Mouse (Mus musculus) forebrain, postnatal 0 days (tissue): ENCODE results near the gene Tango6. TPM values are rescaled to one million over a fixed set of nuclear protein-coding genes. Genes with fewer than 3 reads are reported as not detected.

Experiments
- ATAC-seq: fragments of 200-750 bp; cut with Nextera tagmentation; 2 replicates; pipeline ENCODE4 v1.8.0; 2017; ENCODE audit warnings: mild to moderate bottlenecking, moderate library complexity
- DNase-seq: peaks from one replicate; pipeline ENCODE4 v3.0.0-alpha.2; 2015
- H3K27ac ChIP-seq: fragments of 300-500 bp; sonication (generic); 2 replicates; pipeline ENCODE4 v1.5.1; 2014; ENCODE audit warnings: low read depth, mild to moderate bottlenecking, antibody characterized with exemption, low read length, moderate library complexity, mixed read lengths
- H3K27me3 ChIP-seq: fragments of 300-500 bp; sonication (generic); 2 replicates; pipeline ENCODE4 v1.6.1; 2014; ENCODE audit warnings: mild to moderate bottlenecking, low read length, mixed read lengths; ENCODE audit not compliant: insufficient read depth
- H3K36me3 ChIP-seq: fragments of 300-500 bp; sonication (generic); 2 replicates; pipeline ENCODE4 v1.6.1; 2014; ENCODE audit warnings: mild to moderate bottlenecking, moderate library complexity; ENCODE audit not compliant: insufficient read depth
- H3K4me1 ChIP-seq: fragments of 300-500 bp; sonication (generic); 2 replicates; pipeline ENCODE4 v1.6.1; 2014; ENCODE audit warnings: antibody characterized with exemption; ENCODE audit not compliant: insufficient read depth
- H3K4me2 ChIP-seq: fragments of 300-500 bp; sonication (generic); 2 replicates; pipeline ENCODE4 v1.6.1; 2014; ENCODE audit warnings: low read depth, mild to moderate bottlenecking, moderate library complexity
- H3K4me3 ChIP-seq: fragments of 300-500 bp; sonication (generic); 2 replicates; pipeline ENCODE4 v1.5.1; 2014; ENCODE audit warnings: low read depth, low read length, mixed read lengths
- H3K9ac ChIP-seq: fragments of 300-500 bp; sonication (generic); 2 replicates; pipeline ENCODE4 v1.6.1; 2014; ENCODE audit warnings: mild to moderate bottlenecking
- H3K9me3 ChIP-seq: fragments of 300-500 bp; sonication (generic); 2 replicates; pipeline ENCODE4 v1.6.1; 2016; ENCODE audit warnings: low read length
- CTCF ChIP-seq: sonication (generic); IDR thresholded peaks from 2 replicates; pipeline ENCODE4 v1.5.1; 2016; ENCODE audit warnings: antibody characterized with exemption, control low read depth, low read depth
- WGBS: fragments of 180-500 bp; shearing (Covaris S2); extraction: QIAGEN DNeasy Blood & Tissue Kit; methylation state at CpG from one replicate; pipeline ENCODE4 v1.1.7; 2014; 5-methylcytosine and 5-hydroxymethylcytosine counted together
- polyA plus RNA-seq: library from polyadenylated mRNA; unstranded; fragments of >200 nt; fragmentation: Nextera tagmentation; extraction: Ambion mirVana; gene quantifications from 2 replicates; pipeline ENCODE4 v1.2.1, GENCODE M21; 2015
- total RNA-seq: library from RNA; depleted of rRNA; stranded (reverse); fragments of >200 nt; gene quantifications from 2 replicates; pipeline ENCODE4 v1.2.3, GENCODE M21; 2014

Gene Tango6
- total and polyA plus RNA-seq, 2 experiments from 2014 or later, result 3.8 to 7.5 TPM

DNA sequence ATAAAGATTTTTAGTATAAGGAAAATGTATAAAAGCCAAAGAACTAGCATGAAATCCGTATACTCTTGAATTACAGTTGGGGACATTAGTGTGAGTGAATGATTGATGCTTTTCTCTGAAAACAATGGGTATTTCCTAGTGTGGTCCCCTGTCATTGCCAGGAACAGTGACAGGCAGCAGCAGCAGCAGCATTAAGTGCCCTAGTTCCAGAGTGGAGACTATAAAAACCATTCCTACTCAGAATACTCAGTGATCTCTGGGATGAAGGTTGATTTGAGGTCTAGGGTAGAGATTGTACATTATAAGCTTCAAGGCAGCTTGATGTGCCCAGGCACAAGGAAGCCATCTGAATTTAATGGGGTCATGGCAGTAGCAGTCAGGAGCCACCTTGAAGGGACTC, 45.0 kb downstream of the Tango6 start:
- Histone ChIP-seq H3K4me1 (no peaks in the 10 kb centered on the region), H3K4me3 (no peak overlapping the region), H3K9ac (no peak overlapping the region), H3K4me2 (no peak overlapping the region), H3K36me3 (no peaks in the 10 kb centered on the region), H3K27ac (peak overlapping the region; percentile 24; the same call in 1 of the 2 replicates), H3K27me3 (no peaks in the 10 kb centered on the region), H3K9me3 (no peaks in the 10 kb centered on the region)
- TF ChIP-seq CTCF, result no peak
- 18% methylated on average over 1 of the region's 1 CpGs for WGBS
- ATAC-seq, result no peak; the same call in 1 of the 2 replicates
- DNase-seq, result no peak

DNA sequence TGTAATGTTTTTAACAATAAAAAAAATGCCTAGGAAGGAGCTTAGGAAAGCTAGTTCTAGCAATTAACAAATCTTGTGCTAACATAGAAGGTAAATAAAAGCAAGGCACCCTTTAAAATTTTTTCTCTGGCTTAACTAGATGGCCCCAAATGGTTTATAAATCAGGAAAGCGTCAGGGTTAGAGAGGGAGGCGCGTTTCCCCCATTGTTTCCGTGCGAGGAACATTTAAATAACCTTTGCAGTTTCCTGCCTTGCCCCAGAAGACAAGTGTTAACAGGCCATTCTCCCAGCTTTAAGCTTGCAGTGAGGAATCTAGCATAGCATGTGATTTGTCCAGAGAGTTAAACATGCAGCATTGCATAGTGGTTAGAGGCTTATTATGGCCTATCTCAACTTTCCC, 50.1 kb downstream of the Tango6 start:
- Histone ChIP-seq H3K36me3 (peaks cover 6% of the 10 kb centered on the region; the same call in 1 of the 2 replicates), H3K9me3 (no peaks in the 10 kb centered on the region), H3K27ac (no peak overlapping the region), H3K27me3 (no peaks in the 10 kb centered on the region), H3K9ac (no peak overlapping the region), H3K4me2 (no peak overlapping the region), H3K4me3 (no peak overlapping the region), H3K4me1 (no peaks in the 10 kb centered on the region)
- WGBS, result 48% methylated on average over 5 of the region's 5 CpGs
- TF ChIP-seq CTCF, result no peak
- ATAC-seq (no peak), DNase-seq (no peak)

DNA sequence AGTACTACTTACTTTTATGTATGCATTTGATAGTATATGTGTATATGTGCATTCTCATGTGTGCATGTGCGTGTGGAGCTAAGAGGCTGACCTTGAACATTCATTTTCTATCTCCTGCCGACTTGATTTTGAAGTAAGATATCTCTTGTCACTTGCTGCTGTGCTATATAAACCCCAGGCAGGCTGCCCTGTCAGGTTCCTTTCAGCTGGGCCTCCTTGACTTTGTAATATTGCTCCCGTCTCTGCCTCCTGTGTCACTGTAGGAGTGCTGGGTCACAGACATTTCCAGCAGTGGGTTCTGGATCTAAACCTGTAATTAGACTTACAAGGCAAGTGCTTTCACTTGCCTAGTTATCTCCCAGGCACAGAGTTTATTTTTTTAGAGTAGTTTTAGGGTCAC, 50.8 kb downstream of the Tango6 start:
- no peak overlapping the region for H3K27ac ChIP-seq
- ATAC-seq (no peak), DNase-seq (no peak)
- H3K36me3 ChIP-seq, result peaks cover 6% of the 10 kb centered on the region; the same call in 1 of the 2 replicates
- WGBS, result 75% methylated on average over 3 of the region's 3 CpGs
- no peaks in the 10 kb centered on the region for H3K27me3 ChIP-seq
- no peaks in the 10 kb centered on the region for H3K4me1 ChIP-seq
- H3K4me3 ChIP-seq, result no peak overlapping the region
- no peak for TF ChIP-seq CTCF
- H3K9ac ChIP-seq, result no peak overlapping the region
- H3K4me2 ChIP-seq, result no peak overlapping the region
- no peaks in the 10 kb centered on the region for H3K9me3 ChIP-seq

DNA sequence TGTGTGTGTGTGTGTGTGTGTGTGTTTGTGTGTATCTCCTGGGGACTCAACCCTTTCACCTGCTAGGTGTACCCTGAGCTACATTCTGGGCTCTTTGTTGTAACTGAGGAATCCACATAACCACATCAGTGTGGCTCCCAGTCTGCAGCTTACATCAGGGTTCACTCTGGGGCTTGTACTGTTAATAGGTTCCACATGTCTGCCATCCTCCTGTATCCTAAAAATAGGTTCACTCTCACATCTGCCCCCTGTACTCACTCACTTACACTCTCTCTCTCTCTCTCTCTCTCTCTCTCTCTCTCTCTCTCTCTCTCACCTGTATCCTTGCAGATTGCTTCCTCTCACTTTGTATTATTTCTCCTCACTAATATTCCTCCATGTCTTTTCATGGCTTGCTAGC, 51.4 kb downstream of the Tango6 start:
- no peak for ATAC-seq
- Histone ChIP-seq H3K4me2 (no peak overlapping the region), H3K4me1 (no peaks in the 10 kb centered on the region), H3K36me3 (peaks cover 6% of the 10 kb centered on the region; the same call in 1 of the 2 replicates), H3K9ac (no peak overlapping the region), H3K4me3 (no peak overlapping the region), H3K27me3 (no peaks in the 10 kb centered on the region), H3K27ac (no peak overlapping the region), H3K9me3 (no peaks in the 10 kb centered on the region)
- no peak for TF ChIP-seq CTCF
- DNase-seq, result no peak

DNA sequence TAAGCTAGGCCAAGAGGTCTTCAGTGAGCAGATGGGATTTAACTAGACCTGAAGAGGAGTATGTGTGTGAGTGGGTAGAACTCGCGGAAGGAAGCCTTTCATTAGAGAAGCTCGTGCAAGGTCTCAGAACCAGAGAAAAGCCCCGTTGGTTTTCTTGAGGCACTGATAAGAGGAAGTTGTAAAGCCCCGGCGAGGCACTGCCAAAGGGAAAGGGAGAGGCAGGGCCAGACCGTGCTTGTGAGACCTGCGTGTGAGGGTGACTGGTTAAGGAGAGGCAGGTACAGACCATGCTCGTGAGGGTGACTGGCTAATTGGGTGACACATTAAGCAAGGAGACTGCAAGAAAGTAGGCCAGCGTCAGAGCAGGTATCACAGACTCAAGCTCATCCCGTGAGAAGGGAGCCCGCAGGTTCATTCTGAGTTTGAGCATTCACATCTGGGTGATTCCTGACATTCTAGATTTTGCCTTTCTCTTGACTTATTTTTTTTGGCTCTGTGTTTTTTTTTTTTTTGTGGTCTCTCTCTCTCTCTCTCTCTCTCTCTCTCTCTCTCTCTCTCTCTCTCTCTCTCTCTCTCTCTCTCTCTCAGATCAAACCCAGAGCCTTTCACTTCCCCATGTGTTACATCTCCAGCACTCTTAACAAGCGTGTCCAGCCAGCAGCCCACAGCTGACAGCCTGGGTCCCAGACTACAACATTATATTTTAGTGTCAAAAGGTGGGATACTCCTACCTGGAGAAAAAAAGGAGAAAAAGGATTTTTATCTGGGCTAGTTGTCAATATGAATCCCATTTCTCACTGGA, 54.2 kb downstream of the Tango6 start:
- ATAC-seq, result no peak

GRCm38 (mm10) chr8:106737846-106738245, 55.0 kb downstream of the Tango6 start:
- DNase-seq (no peak), ATAC-seq (no peak)
- no peak for TF ChIP-seq CTCF
- H3K27ac ChIP-seq, result no peak overlapping the region
- H3K4me2 ChIP-seq, result no peak overlapping the region
- no peaks in the 10 kb centered on the region for H3K9me3 ChIP-seq
- WGBS, result 88% methylated on average over 2 of the region's 2 CpGs
- H3K27me3 ChIP-seq, result no peaks in the 10 kb centered on the region
- no peaks in the 10 kb centered on the region for H3K4me1 ChIP-seq
- peaks cover 6% of the 10 kb centered on the region; the same call in 1 of the 2 replicates for H3K36me3 ChIP-seq
- H3K4me3 ChIP-seq, result no peak overlapping the region
- no peak overlapping the region for H3K9ac ChIP-seq

More for the DNA sequence above, 54.2 kb downstream of the Tango6 start:
- H3K27ac ChIP-seq, result no peak overlapping the region
- H3K27me3 ChIP-seq, result no peaks in the 10 kb centered on the region
- H3K4me2 ChIP-seq, result no peak overlapping the region
- H3K36me3 ChIP-seq, result peaks cover 6% of the 10 kb centered on the region; the same call in 1 of the 2 replicates
- no peak for DNase-seq
- 80% methylated on average over 13 of the region's 13 CpGs for WGBS
- no peak overlapping the region for H3K4me3 ChIP-seq
- no peaks in the 10 kb centered on the region for H3K4me1 ChIP-seq
- H3K9ac ChIP-seq, result no peak overlapping the region
- H3K9me3 ChIP-seq, result no peaks in the 10 kb centered on the region
- TF ChIP-seq CTCF, result no peak

GRCm38 (mm10) chr8:106742321-106742720, 59.5 kb downstream of the Tango6 start:
- Histone ChIP-seq H3K4me3 (no peak overlapping the region), H3K9me3 (no peaks in the 10 kb centered on the region), H3K36me3 (no peaks in the 10 kb centered on the region), H3K27me3 (no peaks in the 10 kb centered on the region), H3K9ac (no peak overlapping the region), H3K4me2 (no peak overlapping the region), H3K27ac (no peak overlapping the region), H3K4me1 (no peaks in the 10 kb centered on the region)
- ATAC-seq, result no peak
- 98% methylated on average over 10 of the region's 10 CpGs for WGBS
- no peak for TF ChIP-seq CTCF
- no peak for DNase-seq
